Mouse (Mus musculus): ENCODE results near the gene Acly. TPM values are rescaled to one million over a fixed set of nuclear protein-coding genes. Genes with fewer than 3 reads are reported as not detected.

The Acly gene
- polyA plus RNA-seq, 1 experiment from 2014 or later: 228 TPM

DNA sequence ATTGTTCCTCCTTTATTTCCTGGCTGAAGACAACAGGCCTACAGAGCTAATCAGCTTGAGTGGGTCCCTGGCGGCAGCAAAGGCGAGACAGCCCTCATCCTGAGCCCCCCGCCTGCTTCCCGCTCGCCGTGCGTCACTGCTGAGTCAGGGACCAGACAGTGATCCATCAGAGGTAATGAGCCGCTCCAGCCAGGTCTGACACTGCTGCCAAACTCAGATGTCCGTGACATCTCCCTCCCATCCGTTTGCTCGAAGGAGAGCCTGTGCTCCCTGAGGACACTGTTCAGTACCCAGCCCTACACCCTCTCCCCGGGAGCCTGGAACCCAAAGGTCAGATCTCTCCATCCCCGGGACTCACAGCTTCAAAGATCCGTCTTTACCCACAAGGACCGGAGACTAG lies 7.0 kb downstream of the Acly start:
- H3K27ac ChIP-seq (replicated peaks): no peak overlapping the region; the same call in 1 of the 2 replicates
- no peak overlapping the region for H3K4me2 ChIP-seq
- H3K36me3 ChIP-seq: peaks cover 54% of the 10 kb centered on the region
- no peak for ATAC-seq (ENCODE audit: low FRiP score, low read depth)
- H3K4me1 ChIP-seq (replicated peaks): peaks cover 42% of the 10 kb centered on the region
- H3K27me3 ChIP-seq: no peaks in the 10 kb centered on the region
- H3K9me3 ChIP-seq: no peaks in the 10 kb centered on the region
- H3K4me3 ChIP-seq: no peak overlapping the region
- H3K9ac ChIP-seq: no peak overlapping the region
- WGBS: 50% methylated on average over 15 of the region's 15 CpGs

DNA sequence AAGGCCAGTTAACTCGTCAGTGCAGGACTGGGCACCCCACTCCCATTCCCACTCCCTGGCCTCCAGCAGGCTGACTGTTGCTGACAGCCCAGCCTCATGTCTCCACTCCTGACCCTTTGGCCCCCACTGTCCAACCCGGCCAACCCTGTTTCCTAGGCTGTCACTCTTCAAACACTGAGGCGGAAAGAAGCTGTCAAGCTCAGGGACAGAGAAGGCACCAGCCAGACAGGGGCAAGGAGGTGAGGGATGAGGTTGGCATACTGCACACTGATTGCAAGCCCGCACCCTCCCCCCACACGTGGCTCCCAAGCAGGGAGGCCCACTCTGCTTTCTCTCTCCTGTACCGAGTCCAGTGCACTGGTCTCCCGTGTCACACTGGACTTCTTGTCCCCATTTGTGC lies 8.6 kb downstream of the Acly start:
- Histone ChIP-seq H3K4me1 (replicated peaks) (peaks cover 26% of the 10 kb centered on the region), H3K9ac (no peak overlapping the region), H3K4me3 (no peak overlapping the region), H3K4me2 (no peak overlapping the region), H3K36me3 (peaks cover 69% of the 10 kb centered on the region), H3K9me3 (no peaks in the 10 kb centered on the region), H3K27ac (replicated peaks) (no peak overlapping the region), H3K27me3 (no peaks in the 10 kb centered on the region)
- 69% methylated on average over 7 of the region's 7 CpGs for WGBS
- ATAC-seq (ENCODE audit: low FRiP score, low read depth): no peak

DNA sequence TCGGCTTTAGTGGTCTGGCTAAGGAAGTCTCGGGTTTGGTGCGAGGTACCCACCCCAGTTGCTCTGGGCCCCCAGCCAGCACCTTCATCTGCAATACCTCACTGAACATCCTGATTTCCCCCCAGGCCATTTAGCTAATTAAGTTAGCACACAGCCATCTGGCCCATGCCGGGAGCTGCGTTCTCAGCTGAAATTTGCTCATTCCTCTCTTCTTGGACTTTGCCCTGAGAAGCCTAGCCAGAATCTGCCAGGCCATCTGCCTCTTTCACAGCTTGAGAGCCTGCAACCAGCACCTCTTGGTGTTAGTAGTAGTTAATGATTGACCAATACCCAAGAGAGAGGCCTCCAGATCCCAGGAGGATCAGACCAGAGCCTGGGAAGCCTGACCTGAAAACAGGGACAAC lies 9.6 kb downstream of the Acly start:
- Histone ChIP-seq H3K9ac (no peak overlapping the region), H3K9me3 (no peaks in the 10 kb centered on the region), H3K4me2 (no peak overlapping the region), H3K27ac (replicated peaks) (peak overlapping the region; percentile 60; the same call in 1 of the 2 replicates), H3K36me3 (peaks cover 77% of the 10 kb centered on the region), H3K4me1 (replicated peaks) (peaks cover 21% of the 10 kb centered on the region), H3K27me3 (no peaks in the 10 kb centered on the region), H3K4me3 (no peak overlapping the region)
- 39% methylated on average over 5 of the region's 5 CpGs for WGBS
- 0 out of 2 replicates have a peak, but pooled peaks have one; percentile 13 for ATAC-seq (ENCODE audit: low FRiP score, low read depth)

DNA sequence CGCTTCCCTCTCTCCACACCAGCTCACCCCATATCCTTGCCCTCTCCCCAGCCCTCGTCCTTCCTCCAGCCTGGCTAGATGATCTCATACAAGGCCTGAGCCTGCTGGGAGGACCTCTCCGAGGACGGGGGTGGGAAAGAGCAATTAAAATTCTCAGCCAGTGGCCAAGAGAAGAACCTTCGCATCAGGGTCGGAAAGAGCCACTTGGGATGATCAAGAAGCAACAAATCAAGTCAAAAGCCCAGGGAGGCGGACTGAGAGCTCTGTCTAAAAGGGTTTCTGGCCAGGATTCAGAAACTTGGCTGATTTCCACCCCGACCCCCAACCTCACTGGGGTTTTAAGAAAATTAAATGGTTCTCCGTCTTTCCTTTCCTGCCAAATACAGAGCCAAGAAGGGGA lies 11.5 kb downstream of the Acly start:
- ATAC-seq (ENCODE audit: low FRiP score, low read depth): no peak
- peaks cover 75% of the 10 kb centered on the region for H3K36me3 ChIP-seq
- 50% methylated on average over 9 of the region's 9 CpGs for WGBS

DNA sequence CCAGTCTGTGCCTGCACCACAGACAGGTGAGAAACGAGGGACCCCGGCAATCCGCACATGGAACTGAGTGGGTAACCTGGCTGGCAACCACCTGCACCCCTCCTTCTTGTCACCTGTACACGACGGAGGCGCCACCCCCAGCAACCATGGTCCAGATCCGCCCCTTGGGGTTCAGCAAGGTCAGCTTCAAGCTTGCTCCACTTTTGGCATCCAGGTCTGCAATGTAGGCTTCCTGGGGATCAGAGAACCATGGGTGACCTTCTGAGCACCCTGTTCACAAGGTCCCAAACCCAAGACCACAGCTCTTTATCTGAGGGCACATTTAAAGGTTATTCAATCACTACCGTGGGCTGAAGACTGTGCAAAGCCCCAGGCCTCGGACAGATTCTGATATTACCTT lies 12.0 kb downstream of the Acly start:
- H3K27ac ChIP-seq (replicated peaks): no peak overlapping the region
- no peaks in the 10 kb centered on the region for H3K9me3 ChIP-seq
- H3K36me3 ChIP-seq: peaks cover 79% of the 10 kb centered on the region
- H3K4me2 ChIP-seq: no peak overlapping the region
- no peak for ATAC-seq (ENCODE audit: low FRiP score, low read depth)
- H3K4me3 ChIP-seq: no peak overlapping the region
- H3K4me1 ChIP-seq (replicated peaks): peaks cover 18% of the 10 kb centered on the region
- no peaks in the 10 kb centered on the region for H3K27me3 ChIP-seq
- WGBS: 95% methylated on average over 9 of the region's 9 CpGs
- H3K9ac ChIP-seq: no peak overlapping the region

More for the DNA sequence above, 11.5 kb downstream of the Acly start:
- H3K9me3 ChIP-seq: no peaks in the 10 kb centered on the region
- no peak overlapping the region for H3K4me3 ChIP-seq
- H3K9ac ChIP-seq: no peak overlapping the region
- no peaks in the 10 kb centered on the region for H3K27me3 ChIP-seq
- no peak overlapping the region for H3K4me2 ChIP-seq
- no peak overlapping the region for H3K27ac ChIP-seq (replicated peaks)
- peaks cover 21% of the 10 kb centered on the region for H3K4me1 ChIP-seq (replicated peaks)

DNA sequence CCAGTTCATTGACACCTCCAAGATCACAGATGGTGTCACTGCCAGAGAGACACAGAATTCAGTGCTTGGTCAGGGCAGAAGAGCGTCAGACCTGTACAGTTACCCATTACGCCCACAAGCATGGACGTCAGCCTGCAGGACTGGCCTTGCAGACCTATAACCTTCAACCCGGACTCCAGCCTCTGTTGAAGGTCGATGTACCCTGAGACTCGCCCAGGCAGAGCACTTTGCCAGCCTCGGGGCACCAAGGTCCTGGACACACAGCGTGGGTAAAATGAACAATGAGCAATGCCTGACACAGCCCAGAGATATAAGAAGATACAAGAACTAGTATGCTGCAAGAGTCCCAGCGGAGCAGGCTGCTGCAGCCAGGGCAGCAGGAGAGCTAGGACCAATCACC lies 12.7 kb downstream of the Acly start:
- Histone ChIP-seq H3K4me1 (replicated peaks) (peaks cover 14% of the 10 kb centered on the region; the same call in 1 of the 2 replicates), H3K9ac (no peak overlapping the region), H3K27ac (replicated peaks) (no peak overlapping the region), H3K9me3 (no peaks in the 10 kb centered on the region), H3K4me3 (no peak overlapping the region), H3K36me3 (peaks cover 78% of the 10 kb centered on the region), H3K27me3 (no peaks in the 10 kb centered on the region), H3K4me2 (no peak overlapping the region)
- WGBS: 95% methylated on average over 9 of the region's 9 CpGs
- no peak for ATAC-seq (ENCODE audit: low FRiP score, low read depth)

DNA sequence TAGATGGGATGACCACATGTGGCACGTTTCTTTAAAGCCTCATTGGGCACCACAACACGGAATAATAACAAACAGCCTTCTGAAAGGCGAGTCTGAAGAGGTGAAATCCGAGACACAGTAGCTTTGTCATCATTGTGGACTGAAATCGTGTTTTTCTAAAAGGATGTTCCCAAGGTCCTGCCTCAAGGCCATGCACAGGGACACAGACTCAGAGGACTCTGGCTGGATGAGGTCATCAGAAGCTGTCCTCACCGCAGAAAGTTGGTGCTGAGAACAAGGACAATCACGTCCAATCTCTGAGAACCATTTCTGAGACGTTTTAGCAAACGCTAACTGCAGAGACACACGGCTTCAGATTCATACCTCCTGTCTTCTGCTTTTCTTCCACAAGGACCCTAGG lies 14.1 kb downstream of the Acly start:
- H3K9ac ChIP-seq: no peak overlapping the region
- WGBS: 91% methylated on average over 10 of the region's 10 CpGs
- no peak overlapping the region for H3K27ac ChIP-seq (replicated peaks)
- H3K4me2 ChIP-seq: no peak overlapping the region
- peaks cover 8% of the 10 kb centered on the region; the same call in 1 of the 2 replicates for H3K4me1 ChIP-seq (replicated peaks)
- no peak overlapping the region for H3K4me3 ChIP-seq
- ATAC-seq (ENCODE audit: low FRiP score, low read depth): no peak
- H3K27me3 ChIP-seq: no peaks in the 10 kb centered on the region
- H3K9me3 ChIP-seq: no peaks in the 10 kb centered on the region
- peaks cover 73% of the 10 kb centered on the region for H3K36me3 ChIP-seq

DNA sequence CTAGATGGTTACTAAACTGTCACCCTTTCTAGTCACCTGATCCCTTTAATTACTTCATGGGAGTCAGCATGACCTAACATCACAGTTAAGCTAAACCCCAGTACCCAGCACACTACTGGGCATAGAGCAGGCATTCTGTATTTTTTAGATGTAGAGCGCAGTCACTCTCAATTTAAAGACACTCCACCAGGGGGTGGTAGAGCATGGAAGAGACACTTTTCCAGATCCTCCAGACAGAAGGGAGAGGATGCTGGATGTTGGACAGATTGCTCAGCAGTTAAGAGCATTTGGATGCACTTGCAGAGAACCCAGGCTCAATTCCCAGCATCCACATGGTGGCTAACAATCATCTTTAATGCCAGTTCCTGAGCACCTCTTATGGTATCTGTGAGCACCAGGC lies 15.4 kb downstream of the Acly start:
- H3K4me1 ChIP-seq (replicated peaks): peaks cover 4% of the 10 kb centered on the region; the same call in 1 of the 2 replicates
- H3K27me3 ChIP-seq: no peaks in the 10 kb centered on the region
- no peak overlapping the region for H3K4me3 ChIP-seq
- ATAC-seq (ENCODE audit: low FRiP score, low read depth): no peak
- H3K4me2 ChIP-seq: no peak overlapping the region
- H3K27ac ChIP-seq (replicated peaks): no peak overlapping the region
- no peak overlapping the region for H3K9ac ChIP-seq
- H3K9me3 ChIP-seq: no peaks in the 10 kb centered on the region
- 84% methylated on average over 1 of the region's 1 CpGs for WGBS
- H3K36me3 ChIP-seq: peaks cover 76% of the 10 kb centered on the region

DNA sequence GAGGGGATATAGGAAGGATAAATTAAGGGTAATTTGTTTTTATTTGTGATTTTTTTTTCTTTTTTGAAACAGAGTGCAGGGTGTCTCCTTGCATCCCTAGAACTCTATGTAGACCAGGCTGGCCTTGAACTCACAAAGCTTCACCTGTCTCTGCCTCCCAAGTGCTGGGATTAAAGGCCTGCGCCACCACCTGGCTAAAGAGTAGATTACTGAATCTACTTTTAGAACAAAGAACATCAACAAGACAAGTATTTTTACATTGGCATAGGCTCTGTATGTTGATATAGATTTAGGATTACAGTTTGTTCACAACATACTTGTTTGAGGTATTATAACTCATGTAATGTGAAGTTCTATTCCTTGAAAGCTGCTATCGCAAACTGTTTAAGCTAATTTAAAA lies 17.2 kb downstream of the Acly start:
- H3K27me3 ChIP-seq: no peaks in the 10 kb centered on the region
- H3K4me2 ChIP-seq: no peak overlapping the region
- 98% methylated on average over 2 of the region's 2 CpGs for WGBS
- H3K4me1 ChIP-seq (replicated peaks): no peaks in the 10 kb centered on the region
- H3K9ac ChIP-seq: no peak overlapping the region
- H3K4me3 ChIP-seq: no peak overlapping the region
- no peak for ATAC-seq (ENCODE audit: low FRiP score, low read depth)
- peaks cover 82% of the 10 kb centered on the region for H3K36me3 ChIP-seq
- H3K9me3 ChIP-seq: no peaks in the 10 kb centered on the region
- no peak overlapping the region for H3K27ac ChIP-seq (replicated peaks)

DNA sequence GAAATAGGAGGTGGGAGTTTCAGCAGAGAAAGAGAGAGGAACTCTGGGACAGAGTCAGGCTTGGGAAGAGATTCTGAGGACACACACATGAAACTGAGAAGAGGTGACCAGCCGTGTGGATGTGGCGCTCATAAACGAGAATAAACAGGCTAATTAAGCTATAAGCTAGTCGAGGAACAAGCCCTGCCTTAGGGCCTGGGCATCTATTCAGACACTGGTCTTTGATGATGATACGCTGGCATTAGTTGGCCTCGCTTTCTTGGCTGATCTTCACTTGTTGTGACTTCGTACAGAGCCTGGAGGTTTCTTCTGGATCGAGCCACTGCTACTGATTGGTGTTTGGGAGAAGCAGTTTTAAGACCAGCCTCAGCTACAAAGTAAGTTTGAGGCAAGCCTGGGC lies 21.8 kb downstream of the Acly start:
- ATAC-seq (ENCODE audit: low FRiP score, low read depth): no peak
- 97% methylated on average over 8 of the region's 8 CpGs for WGBS
- H3K4me1 ChIP-seq (replicated peaks): no peaks in the 10 kb centered on the region
- no peak overlapping the region for H3K9ac ChIP-seq
- no peak overlapping the region for H3K4me2 ChIP-seq
- no peak overlapping the region for H3K27ac ChIP-seq (replicated peaks)
- no peak overlapping the region for H3K4me3 ChIP-seq
- H3K36me3 ChIP-seq: peaks cover 78% of the 10 kb centered on the region
- no peaks in the 10 kb centered on the region for H3K27me3 ChIP-seq
- no peaks in the 10 kb centered on the region for H3K9me3 ChIP-seq

DNA sequence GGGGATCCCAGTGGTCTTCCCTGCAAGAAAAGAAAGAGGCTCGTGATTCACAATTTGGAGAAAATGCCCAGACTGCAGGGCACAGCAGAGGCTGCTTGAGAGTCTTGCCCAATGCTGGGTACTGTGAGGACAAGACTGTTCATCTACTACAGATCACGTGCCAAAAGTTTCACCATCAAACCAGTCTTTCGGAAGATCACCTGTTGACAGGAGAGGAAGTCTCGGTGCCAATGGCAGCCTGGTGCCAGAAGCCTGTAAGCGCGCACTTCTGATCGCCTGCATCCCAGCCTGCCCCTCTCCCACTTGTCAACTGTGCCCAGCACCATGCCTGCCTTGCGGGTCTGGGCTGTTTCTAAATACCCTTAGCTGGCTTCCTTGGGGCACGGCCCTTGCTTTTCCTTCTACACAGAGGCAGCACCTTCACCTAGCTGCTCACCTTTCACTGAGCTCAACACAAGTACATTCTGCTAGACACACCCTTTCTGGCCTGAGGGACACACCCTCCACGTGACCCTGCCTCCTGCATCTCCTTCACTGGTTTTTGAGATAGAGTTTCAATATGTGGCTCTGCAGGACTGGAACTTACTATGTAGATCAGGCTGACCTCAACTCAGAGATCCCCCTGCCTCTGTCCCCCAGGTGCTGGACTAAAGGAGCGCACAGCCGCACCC lies 22.7 kb downstream of the Acly start:
- Histone ChIP-seq H3K27ac (replicated peaks) (no peak overlapping the region), H3K4me3 (no peak overlapping the region), H3K4me2 (no peak overlapping the region), H3K27me3 (no peaks in the 10 kb centered on the region), H3K4me1 (replicated peaks) (no peaks in the 10 kb centered on the region), H3K9ac (no peak overlapping the region), H3K36me3 (peaks cover 78% of the 10 kb centered on the region), H3K9me3 (no peaks in the 10 kb centered on the region)
- 96% methylated on average over 12 of the region's 12 CpGs for WGBS
- no peak for ATAC-seq (ENCODE audit: low FRiP score, low read depth)

DNA sequence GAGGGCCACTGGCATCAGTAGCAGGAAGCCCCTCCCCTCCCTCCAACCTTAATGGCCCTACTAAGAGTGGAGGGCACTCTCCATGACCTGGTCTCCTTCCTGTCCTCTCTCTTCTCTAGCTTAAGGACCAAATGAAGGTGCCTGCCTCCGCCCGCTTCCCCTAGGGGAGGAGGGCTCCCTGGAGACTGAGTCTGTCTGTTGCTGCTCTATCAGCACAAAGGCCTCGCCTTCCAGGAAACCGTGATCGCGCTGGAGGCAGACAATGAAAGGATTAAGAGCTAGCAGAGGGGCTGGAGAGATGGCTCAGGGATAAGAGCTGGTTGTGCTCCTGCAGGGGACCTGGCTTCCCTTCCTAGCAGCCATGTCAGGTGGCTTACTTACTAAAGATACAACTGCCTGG lies 26.5 kb downstream of the Acly start:
- H3K4me1 ChIP-seq (replicated peaks): no peaks in the 10 kb centered on the region
- WGBS: 43% methylated on average over 6 of the region's 6 CpGs
- no peaks in the 10 kb centered on the region for H3K27me3 ChIP-seq
- no peak overlapping the region for H3K4me2 ChIP-seq
- ATAC-seq (ENCODE audit: low FRiP score, low read depth): no peak
- H3K9me3 ChIP-seq: no peaks in the 10 kb centered on the region
- H3K27ac ChIP-seq (replicated peaks): no peak overlapping the region
- no peak overlapping the region for H3K4me3 ChIP-seq
- peaks cover 82% of the 10 kb centered on the region for H3K36me3 ChIP-seq
- no peak overlapping the region for H3K9ac ChIP-seq

DNA sequence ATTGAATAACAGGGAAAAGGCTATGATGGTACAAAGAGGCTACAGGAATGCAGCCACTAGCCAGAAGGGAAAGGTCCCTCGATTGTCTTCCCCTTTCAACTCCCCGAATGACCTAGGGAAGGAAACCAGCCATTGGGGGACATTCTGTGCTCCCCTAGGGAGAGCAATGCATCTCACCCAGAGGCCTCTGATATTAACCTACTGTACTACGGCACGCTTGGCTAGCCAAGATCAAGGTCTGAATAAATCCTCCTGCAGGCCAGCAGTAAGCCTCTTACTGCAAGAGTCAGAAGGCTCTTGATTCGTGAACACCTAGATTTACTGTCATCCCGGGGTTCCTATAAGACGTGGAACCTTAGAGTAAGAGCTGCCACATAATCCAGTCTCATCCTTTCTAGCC lies 27.1 kb downstream of the Acly start:
- Histone ChIP-seq H3K4me2 (no peak overlapping the region), H3K27me3 (no peaks in the 10 kb centered on the region), H3K4me3 (no peak overlapping the region), H3K36me3 (peaks cover 82% of the 10 kb centered on the region), H3K4me1 (replicated peaks) (no peaks in the 10 kb centered on the region), H3K9ac (no peak overlapping the region), H3K27ac (replicated peaks) (no peak overlapping the region), H3K9me3 (no peaks in the 10 kb centered on the region)
- ATAC-seq (ENCODE audit: low FRiP score, low read depth): no peak
- WGBS: 88% methylated on average over 7 of the region's 7 CpGs

Measured in hindbrain, embryonic 15.5 days (tissue).